Mouse (Mus musculus) frontal cortex, adult (tissue): ENCODE measurements at regions not wholly inside any gene's neighbourhood (a gene's known extent, or its start where the extent isn't known, plus 50 kb on each side); places are given as distances from the start of the nearest gene placed in this dataset.

ENCODE experiments used
- ATAC-seq: cut with Nextera tagmentation; 2 replicates; pipeline ENCODE4 v1.9.2; 2017; ENCODE audit warnings: mild to moderate bottlenecking, moderate library complexity, mixed read lengths; ENCODE audit not compliant: low TSS enrichment

DNA sequence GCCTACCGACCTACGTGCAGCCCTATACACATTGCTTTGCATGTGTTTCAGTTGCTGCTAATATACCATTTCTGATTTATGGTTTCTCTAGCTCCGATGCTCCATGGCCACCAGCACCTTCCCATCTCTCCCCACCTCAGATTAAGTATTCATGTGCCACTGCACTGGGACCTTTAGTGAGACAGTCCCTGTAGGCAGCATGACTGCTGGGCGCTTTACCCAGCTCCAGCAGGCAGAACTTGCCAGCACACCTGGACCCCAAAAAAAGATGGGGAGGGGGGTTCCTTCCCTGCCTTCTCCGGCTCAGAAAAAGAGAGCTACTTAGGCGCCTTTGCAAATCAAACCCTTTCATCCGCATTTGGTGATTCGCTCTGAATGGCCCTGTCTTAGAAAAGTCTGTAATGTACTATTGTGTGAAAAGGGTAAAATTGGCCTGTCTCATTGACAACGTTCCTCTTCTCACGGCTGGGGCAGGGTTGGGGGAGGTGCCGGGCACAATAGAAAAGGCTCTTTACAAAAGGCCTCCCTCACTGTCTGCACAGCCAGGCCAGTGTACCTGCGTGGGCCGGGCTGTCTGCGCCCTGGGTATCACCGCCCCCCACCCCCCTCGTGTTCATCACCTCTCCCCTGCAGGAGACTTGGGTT, 89.6 kb upstream of the Id4 start:
- ATAC-seq, result no peak

DNA sequence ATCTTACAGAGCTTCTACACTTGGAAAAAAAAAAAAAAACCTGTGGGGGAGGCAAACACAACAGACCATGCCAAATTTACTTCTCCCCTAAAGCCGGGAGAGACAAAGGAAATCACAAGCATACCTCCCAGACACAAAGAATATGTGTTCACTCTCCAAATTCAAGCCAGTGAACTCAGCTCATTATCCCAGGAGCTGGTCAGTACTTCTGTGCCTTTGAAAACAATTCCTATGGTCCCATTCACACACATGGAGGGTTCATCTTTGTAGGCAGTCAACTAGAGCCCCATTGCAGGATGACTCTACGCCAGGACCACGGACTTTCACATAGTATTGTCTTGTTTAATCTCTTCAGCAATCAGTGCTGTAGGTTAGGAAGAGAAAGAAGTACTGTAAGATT, 89.0 kb upstream of the Id4 start:
- ATAC-seq, result no peak

DNA sequence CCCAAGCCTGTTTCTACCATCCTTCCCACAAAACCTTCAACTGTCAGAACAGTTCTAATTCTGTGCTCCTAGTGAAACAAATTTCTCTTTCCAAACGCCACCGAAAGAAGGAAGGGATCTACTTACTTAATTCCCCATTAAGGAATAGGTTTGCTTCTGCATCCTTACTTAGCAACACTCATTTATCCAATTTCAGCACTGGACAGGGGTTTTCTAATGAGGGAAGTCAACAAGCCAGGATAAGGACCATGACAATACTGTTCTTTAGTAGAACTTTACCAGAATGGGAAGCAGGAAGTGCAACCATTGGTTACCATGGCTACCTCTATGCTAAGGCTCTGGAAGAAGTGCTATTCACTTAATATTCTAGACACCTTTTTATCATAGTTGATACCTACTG, 68.6 kb upstream of the Id4 start:
- ATAC-seq, result no peak

DNA sequence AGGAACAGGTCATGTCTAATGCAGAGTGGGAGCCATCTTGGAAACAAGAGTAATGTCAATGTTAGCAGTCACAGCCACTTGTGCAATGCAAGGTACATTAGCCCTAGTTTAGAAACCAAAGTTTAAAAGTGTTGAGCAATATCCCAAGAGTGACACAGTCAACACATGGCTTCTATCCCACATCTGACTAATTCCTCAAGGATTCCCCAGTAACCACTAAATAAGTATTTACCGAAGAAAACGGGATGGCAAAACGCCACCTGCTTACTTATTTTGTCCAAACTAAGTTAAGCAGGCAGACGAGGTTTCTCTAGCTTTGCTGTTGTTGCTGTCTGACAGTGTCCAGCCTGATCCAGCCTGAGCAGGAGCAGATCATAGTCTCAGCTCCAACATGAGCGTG, 67.1 kb upstream of the Id4 start:
- ATAC-seq, result no peak

DNA sequence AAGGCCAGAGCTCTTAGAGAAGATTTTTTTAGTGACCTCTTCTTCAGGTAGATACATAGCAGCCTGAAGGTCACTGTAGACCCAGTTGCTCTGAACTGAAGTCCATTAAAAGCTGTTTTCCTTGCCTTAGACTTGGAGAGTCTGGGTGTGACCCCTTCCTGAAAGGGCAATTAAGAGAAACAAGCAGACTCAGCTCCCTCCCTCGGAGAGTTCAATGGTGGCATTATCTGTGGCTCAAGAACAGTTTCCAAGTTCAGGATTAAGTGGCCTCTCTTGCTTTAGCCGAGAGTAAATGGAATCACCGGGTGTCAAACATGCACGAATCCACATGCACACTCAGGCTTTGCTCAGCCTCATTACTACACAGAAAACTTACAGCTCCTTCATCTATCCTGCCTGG, 53.2 kb upstream of the Id4 start:
- no peak for ATAC-seq
